18 mouse cellular contexts compared by ENCODE assay signal in the genomic region with DNA sequence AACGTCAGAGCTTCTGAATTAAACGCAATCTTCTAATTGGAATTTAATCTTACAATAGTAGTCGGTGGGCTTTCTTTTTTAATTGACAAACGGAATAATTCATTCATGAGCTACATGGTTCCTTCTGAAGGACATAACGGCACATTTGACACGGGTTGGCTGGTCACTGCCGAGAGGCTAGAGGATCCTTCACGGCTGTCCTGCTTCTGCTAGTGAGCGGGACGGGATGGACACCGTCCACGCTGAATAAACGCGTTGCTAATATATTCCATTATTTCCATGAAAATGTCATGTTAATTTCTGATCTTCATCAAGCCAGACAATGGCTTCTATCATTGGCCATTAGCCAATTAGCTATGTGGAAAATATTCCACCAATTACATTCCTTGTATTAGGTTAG.
A peak's percentile ranks its signal among the peaks of the same experiment; 100 is the strongest.
DNase-seq lines count a peak whose midpoint lies in the region; ATAC-seq lines count a peak whose summit lies in the region.
"Had no signal": no experiment of that assay in that cellular context is flagged by ENCODE, and none has a peak within 500 bp of the region (broad histone marks: within the 10 kb centered on the region; RNA-seq: fewer than 3 reads in every experiment).

No protein-coding gene starts in this region.

- H3K4me1 ChIP-seq in hindbrain, embryonic 13.5 days (replicated peaks): peaks cover 14% of the 10 kb centered on the region
- no peaks in the 10 kb centered on the region for H3K4me1 ChIP-seq in hindbrain, embryonic 11.5 days (replicated peaks; ENCODE audit: control insufficient read depth, insufficient read depth, low read length)
- H3K4me1 ChIP-seq in hindbrain, embryonic 15.5 days (replicated peaks): no peaks in the 10 kb centered on the region
- H3K4me1 ChIP-seq in midbrain, embryonic 15.5 days: peaks cover 8% of the 10 kb centered on the region
- H3K4me1 ChIP-seq: embryonic facial prominence, embryonic 12.5 days; forebrain, embryonic 12.5 days had no signal

- ATAC-seq in hindbrain, embryonic 13.5 days (ENCODE audit: low FRiP score): no peak
- no peak for ATAC-seq in hindbrain, embryonic 11.5 days (ENCODE audit: low FRiP score)
- ATAC-seq in hindbrain, embryonic 15.5 days (ENCODE audit: low FRiP score, low read depth): no peak
- ATAC-seq in midbrain, embryonic 15.5 days (replicated peaks): no peak
- ATAC-seq: forebrain, embryonic 16.5 days; intestine, embryonic 15.5 days had no signal

- 59% methylated on average over 14 of the region's 14 CpGs for WGBS in hindbrain, embryonic 13.5 days
- 81% methylated on average over 14 of the region's 14 CpGs for WGBS in hindbrain, embryonic 11.5 days
- WGBS in hindbrain, embryonic 15.5 days: 46% methylated on average over 14 of the region's 14 CpGs
- 44% methylated on average over 14 of the region's 14 CpGs for WGBS in midbrain, embryonic 15.5 days

- peaks cover 4% of the 10 kb centered on the region for H3K36me3 ChIP-seq in hindbrain, embryonic 13.5 days
- H3K36me3 ChIP-seq in hindbrain, embryonic 11.5 days (ENCODE audit: control insufficient read depth, insufficient read depth, low read length): no peaks in the 10 kb centered on the region
- no peaks in the 10 kb centered on the region for H3K36me3 ChIP-seq in hindbrain, embryonic 15.5 days
- no peaks in the 10 kb centered on the region for H3K36me3 ChIP-seq in midbrain, embryonic 15.5 days (replicated peaks)
- H3K36me3 ChIP-seq: intestine, embryonic 15.5 days had no signal

- DNase-seq in hindbrain, embryonic 11.5 days (ENCODE audit: low spot score): no peak
- peak; percentile 52 for DNase-seq in retina, postnatal 1 day
- DNase-seq in cerebellum, adult 8-10 months: no peak
- DNase-seq in MN1 (ENCODE audit: low spot score): no peak
- DNase-seq: adrenal gland, adult 8-10 months; adrenal gland, postnatal 36 days; cerebellum, adult 2 months; cerebellum, postnatal 25 days; gastrocnemius, postnatal 10 days; heart, adult 2 months had no signal

- no peak overlapping the region for H3K4me3 ChIP-seq in hindbrain, embryonic 13.5 days
- H3K4me3 ChIP-seq in hindbrain, embryonic 11.5 days (ENCODE audit: low read depth, low read length): no peak overlapping the region
- H3K4me3 ChIP-seq in hindbrain, embryonic 15.5 days: 0 out of 2 replicates have a peak overlapping the region, but pooled peaks have one; percentile 9
- H3K4me3 ChIP-seq in midbrain, embryonic 15.5 days: no peak overlapping the region
- H3K4me3 ChIP-seq: embryonic facial prominence, embryonic 12.5 days; forebrain, embryonic 12.5 days; heart, adult 2 months; intestine, embryonic 15.5 days had no signal

- H3K9ac ChIP-seq in hindbrain, embryonic 13.5 days: no peak overlapping the region
- H3K9ac ChIP-seq in hindbrain, embryonic 11.5 days (ENCODE audit: low read depth, low read length): no peak overlapping the region
- H3K9ac ChIP-seq in hindbrain, embryonic 15.5 days: no peak overlapping the region
- no peak overlapping the region for H3K9ac ChIP-seq in midbrain, embryonic 15.5 days
- H3K9ac ChIP-seq: embryonic facial prominence, embryonic 12.5 days; forebrain, embryonic 12.5 days; intestine, embryonic 15.5 days had no signal

- peak overlapping the region; percentile 31; the same call in 1 of the 2 replicates for H3K4me2 ChIP-seq in hindbrain, embryonic 13.5 days
- no peak overlapping the region for H3K4me2 ChIP-seq in hindbrain, embryonic 11.5 days (replicated peaks; ENCODE audit: low read depth, low read length)
- H3K4me2 ChIP-seq in hindbrain, embryonic 15.5 days: peak overlapping the region; percentile 37
- H3K4me2 ChIP-seq in midbrain, embryonic 15.5 days: peak overlapping the region; percentile 37
- H3K4me2 ChIP-seq: embryonic facial prominence, embryonic 12.5 days; forebrain, embryonic 12.5 days; heart, embryonic 11.5 days; intestine, embryonic 15.5 days had no signal

- no peak overlapping the region for H3K27ac ChIP-seq in hindbrain, embryonic 13.5 days
- no peak overlapping the region for H3K27ac ChIP-seq in hindbrain, embryonic 11.5 days (ENCODE audit: low read depth, low read length)
- H3K27ac ChIP-seq in hindbrain, embryonic 15.5 days (replicated peaks): no peak overlapping the region
- no peak overlapping the region for H3K27ac ChIP-seq in midbrain, embryonic 15.5 days
- H3K27ac ChIP-seq: embryonic facial prominence, embryonic 12.5 days; forebrain, embryonic 12.5 days; heart, adult 2 months; intestine, embryonic 15.5 days had no signal

- no peaks in the 10 kb centered on the region for H3K9me3 ChIP-seq in hindbrain, embryonic 13.5 days
- H3K9me3 ChIP-seq in hindbrain, embryonic 11.5 days (ENCODE audit: control insufficient read depth, low read length): no peaks in the 10 kb centered on the region
- H3K9me3 ChIP-seq in hindbrain, embryonic 15.5 days: no peaks in the 10 kb centered on the region
- H3K9me3 ChIP-seq in midbrain, embryonic 15.5 days: no peaks in the 10 kb centered on the region
- H3K9me3 ChIP-seq: embryonic facial prominence, embryonic 12.5 days; forebrain, embryonic 12.5 days; intestine, embryonic 15.5 days had no signal

- H3K27me3 ChIP-seq in hindbrain, embryonic 13.5 days: no peaks in the 10 kb centered on the region
- no peaks in the 10 kb centered on the region for H3K27me3 ChIP-seq in hindbrain, embryonic 11.5 days (ENCODE audit: control insufficient read depth, insufficient read depth, low read length)
- no peaks in the 10 kb centered on the region for H3K27me3 ChIP-seq in hindbrain, embryonic 15.5 days
- H3K27me3 ChIP-seq in midbrain, embryonic 15.5 days (replicated peaks): no peaks in the 10 kb centered on the region
- H3K27me3 ChIP-seq: embryonic facial prominence, embryonic 12.5 days; forebrain, embryonic 12.5 days; intestine, embryonic 15.5 days had no signal
